Mouse (Mus musculus): Measurements from ENCODE around the gene Mamdc4.

The Mamdc4 gene
- long read RNA-seq, experiment 1 = 0 reads
- long read RNA-seq, experiment 2 = 0 reads

DNA sequence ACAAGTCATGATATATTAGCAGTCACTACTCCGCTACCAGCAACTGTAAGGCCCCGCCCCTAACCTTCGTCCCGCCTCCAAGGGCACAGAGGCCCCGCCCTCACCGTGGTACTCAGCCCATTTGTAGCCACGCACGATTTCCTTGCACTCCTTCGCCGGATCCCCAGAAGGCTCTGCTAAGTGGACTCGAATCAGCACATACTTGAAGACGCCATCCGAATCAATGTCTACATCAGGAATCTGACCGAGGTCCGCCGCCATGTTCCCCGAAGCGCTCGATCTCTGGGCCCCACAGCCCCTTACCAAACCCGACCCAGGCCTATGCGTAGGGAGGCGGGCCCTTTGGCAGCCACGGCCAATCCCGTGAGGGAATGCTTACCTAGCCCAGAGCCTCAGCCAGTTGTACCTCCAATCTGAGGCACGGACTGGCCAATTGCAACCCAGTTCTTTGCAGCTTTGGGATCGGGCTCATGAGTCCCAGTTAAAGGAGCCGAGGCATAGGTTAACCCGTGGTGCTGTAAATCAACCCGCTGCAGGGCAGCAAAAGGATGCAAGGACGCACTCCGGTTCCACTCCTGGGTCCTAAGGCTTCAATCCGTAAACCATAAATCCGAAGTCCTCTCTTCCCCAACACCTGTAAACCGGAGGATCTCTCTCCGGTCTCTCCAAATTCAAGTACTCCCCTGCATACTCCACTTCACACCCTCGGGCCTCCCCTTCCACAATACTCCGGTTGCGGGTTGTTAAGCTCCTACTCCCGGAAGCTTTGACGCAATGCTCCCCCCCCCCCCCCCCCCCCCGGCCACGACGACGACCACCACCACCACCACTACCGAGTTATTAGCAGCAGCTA is at the start of gene Mamdc4, which contains the start of gene Phpt1:
Gene Mamdc4, minus strand, starts transcription at position 267 of the 853 bp plus-strand sequence.
Gene Phpt1, minus strand, starts transcription at position 646 of the 853 bp plus-strand sequence.
- intact Hi-C loops (cut with DNase I) = no loop called here

DNA sequence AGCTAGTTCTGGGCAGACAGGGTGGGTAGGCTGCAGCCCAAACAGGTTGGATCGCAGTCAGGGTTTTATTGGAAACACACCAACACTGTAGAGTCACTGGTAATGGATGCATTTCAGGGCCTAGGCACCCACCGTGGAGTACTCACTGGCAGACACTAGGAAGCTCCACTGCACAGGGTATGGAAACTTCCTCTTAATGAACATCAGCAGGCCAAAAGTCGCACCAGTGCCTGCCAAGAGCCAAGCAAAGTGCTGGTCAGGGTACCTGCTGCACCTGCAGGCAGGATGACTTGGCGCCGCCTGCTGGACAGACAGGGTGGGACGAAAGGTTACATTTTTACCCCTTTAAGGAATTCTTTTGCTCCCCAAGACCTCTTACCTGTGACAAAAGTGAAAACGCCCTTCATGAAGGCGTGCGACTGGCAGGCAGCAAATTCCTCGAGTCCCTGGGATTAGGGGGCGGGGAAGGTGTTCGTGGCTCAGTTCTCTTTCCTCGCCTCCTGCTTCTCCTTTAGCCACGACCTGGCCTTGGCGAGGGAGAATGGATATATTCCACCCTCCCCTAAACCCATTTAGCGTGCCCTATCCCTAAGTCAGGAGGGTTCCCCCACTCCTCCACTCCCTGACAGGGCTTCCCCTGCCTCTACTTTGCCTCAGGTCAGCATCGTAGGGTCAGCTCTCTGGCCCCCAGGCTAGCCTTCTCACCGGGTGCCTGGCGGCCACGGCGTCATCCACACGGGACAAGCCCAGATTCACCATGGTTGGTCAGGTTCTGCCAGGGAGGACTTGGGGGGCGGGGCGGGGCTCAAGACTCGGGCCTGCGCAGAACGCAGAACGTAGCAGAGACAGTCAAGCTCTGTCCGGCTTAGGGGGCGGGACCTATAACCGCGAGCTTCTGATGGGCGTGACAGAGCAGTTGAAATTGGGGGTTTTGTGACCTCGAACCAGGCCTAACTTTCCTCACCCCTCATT is 46.9 kb upstream of the Mamdc4 start, which contains the start of gene Tmem141:
Gene Tmem141, minus strand, starts transcription at position 777 of the 972 bp plus-strand sequence.
- intact Hi-C loops (cut with DNase I) = no loop called here

DNA sequence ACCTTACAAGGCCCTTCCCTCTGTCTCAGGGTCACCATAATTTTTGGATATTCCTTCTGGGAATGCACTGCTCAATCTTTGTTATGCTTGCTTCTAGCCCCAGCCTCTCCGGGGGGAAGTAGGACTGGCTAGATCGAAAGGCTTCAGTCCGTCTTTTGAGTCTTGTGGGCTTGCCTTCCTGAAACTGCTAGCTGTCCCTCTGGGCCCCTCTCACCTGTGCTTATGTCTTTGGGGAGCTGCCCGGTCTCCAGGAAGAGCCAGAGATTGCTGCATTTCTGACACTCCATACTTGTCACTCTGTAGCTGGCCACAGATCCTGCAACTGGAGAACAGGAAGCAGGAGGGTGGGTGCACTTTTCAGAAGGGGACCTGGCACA is 46.2 kb upstream of the Mamdc4 start:
- intact Hi-C loops (cut with DNase I) = no loop called here

DNA sequence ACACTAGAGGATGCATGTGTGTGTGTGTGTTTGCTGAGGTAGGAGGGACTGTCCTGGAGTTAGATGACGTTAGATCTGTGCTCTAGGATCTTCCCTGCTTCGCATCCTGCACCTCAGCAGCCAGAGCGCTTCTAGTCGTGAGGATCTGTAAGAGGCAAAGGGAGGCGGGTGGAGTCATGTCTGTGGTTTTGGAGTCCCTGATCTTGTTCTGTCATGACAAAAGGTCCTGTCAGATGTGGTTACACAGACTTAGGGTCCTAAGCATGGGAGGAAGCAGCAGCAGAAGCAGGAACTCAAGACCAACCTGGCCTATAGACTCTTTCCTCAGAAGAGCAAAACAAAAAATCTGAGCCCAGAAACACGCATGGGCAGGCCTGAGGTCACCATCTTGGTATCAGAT is 45.7 kb upstream of the Mamdc4 start:
- intact Hi-C loops (cut with DNase I) = no loop called here

DNA sequence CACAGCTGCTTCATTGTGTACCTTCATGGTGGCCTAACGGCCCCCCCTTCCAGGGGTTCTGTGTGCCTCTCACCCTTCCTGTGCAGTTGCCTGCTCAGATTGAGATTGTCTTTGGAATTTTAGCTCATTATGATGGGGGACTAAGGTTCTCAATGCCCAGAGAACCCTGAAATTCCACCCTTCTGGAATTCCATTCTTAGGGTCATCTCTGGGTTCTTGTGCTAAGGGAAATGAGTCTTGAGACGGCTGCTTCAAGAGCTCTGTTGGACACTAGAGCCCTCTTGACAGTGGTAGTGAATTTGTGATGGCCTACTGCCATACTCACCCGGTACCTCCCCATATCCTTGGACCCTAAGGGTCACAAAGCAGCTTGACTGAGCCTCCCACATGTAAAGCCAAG is 42.9 kb upstream of the Mamdc4 start, which contains the start of gene Ccdc183:
Gene Ccdc183, minus strand, starts transcription at position 101 of the 400 bp plus-strand sequence.
- intact Hi-C loops (cut with DNase I) = no loop called here

DNA sequence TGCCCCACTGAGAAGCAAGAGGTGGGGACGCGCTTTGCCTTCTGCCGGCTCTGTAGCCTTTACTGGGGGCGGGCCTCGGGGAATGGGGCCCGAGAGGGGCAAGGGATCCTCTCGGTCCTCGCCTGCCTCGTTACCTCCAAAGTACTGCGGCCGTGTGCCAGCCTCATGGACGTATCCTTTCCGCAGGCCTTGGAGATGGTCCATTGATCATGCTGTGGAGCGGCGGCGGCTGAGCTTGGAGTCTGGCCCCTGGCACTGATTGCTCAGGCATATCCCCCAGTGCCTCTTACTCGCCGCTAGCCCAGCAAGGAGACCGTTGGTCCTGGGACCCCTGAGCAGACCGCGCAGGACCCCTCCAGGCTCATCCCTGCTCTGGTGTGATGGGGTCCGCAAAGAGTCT is 41.8 kb upstream of the Mamdc4 start:
- intact Hi-C loops (cut with DNase I) = no loop called here

DNA sequence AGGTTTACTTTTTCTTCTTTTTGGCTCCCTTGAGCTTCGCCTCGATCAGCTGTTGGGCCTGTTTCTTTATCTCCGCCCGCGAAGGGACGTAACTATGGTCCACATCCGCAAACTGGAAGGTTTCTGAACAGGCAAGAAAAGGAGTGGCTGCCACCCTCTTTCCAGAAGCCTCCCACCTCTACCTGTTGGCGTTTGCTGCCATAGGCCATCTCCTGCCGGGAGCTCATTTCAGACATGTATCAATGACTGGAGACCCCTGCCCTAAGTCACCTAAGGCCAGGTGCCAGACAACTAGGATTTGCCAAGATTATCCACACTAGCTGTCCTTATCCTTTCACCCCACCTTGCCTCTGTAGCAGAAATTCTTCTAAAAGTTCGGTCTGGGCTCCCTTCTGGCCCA is 34.0 kb upstream of the Mamdc4 start:
- intact Hi-C loops (cut with DNase I) = no loop called here

DNA sequence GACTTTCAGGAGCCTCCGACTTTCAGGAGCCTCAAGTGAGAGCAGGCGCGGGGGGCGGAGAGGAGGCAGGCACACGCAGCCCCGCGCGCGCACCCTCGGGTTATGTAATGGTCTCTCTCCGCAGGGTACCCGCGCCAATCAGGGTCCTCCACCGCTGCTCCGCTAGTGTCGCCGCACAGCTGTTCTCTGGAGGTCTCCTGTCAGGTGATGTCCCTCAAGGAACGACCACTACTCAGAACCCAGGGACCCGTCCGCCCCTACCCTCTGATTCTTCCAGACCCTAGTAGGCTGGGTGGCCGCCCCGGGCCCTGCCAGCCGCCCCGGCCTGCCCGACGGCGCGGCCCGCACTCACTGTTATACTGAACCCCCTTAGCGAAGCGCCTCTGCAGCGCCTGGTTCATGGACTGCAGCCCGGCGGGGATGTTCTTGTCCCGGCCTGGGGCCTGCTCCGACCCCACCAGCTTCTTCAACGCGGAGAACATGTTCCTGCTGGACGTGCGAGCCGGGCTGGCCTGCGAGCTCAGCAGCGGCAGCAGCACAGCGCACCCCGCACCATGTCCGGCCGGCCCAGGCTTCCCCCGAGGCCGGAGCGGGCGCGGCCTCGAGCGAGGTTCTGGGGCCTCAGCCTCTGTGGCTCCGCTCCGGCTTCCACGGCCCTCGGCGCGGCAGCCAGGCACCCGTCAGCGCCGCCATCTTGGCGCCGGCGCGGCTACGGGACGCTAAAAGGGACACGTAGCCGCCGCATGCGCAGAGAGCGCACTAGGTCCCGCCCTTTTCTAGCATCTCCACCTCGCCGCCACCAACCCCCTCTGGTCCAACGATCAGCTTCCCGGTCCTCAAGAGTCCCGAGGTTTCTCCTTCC is 33.3 kb upstream of the Mamdc4 start, which contains the start of gene Rabl6:
Gene Rabl6, minus strand, starts transcription at position 761 of the 862 bp plus-strand sequence.
- intact Hi-C loops (cut with DNase I) = no loop called here

DNA sequence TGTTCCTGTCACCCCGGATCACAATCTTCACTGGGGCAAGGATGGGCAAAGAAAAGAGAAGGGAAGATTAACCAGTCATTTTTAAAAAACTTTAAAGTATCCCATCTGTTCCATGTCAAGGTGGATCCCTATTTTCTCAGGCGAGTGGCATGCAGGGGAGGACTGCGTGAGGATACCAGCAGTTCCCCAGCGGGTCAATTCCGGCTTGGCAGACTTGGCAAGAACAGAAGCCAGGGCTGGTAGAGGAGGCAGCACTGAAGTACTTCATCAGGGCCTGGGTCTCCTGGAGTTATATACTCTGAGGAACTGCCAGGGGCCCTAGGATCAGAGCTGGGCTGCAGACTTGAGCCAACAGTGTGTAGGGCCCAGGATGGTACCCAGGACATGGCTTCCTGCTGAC is 27.9 kb upstream of the Mamdc4 start:
- intact Hi-C loops (cut with DNase I) = no loop called here

DNA sequence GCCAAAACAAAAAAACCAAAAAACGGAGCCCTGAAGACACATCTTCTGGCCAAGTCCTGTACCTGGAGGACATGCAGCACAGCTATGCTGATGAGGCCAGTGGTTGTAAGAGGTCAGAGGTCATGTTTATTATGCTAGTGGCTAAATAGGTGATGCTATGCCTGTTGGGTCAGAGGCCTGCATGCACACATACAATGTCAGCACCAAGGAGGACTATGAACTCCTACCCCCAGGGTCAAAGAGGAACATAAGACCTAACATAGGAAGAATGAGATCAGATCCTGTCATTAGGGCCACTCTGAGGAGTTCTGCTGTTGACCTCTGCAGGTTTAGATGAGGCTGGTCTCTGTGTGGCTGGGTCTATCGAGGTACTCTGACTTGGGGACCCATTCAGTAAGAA is 25.4 kb upstream of the Mamdc4 start:
- intact Hi-C loops (cut with DNase I) = no loop called here

DNA sequence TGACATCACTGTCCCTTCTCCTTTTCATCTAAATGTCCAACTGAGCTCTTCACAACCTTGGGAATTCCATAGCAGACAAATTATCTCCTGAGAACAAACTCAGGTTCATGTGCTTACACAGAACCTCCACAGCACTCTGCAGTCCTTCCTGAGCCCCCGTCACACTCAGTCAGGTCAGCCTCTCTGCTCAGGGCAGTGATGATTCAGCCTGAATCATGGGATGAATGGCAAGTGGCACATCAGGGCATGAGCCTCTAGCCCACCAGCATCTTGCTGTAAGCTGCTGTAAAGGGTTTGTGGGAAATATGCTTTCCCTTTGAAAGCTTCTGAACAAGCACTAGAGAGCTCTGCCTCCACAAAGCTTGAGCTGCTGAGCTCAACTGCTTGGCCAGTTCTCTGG is 24.1 kb upstream of the Mamdc4 start:
- intact Hi-C loops (cut with DNase I) = no loop called here

DNA sequence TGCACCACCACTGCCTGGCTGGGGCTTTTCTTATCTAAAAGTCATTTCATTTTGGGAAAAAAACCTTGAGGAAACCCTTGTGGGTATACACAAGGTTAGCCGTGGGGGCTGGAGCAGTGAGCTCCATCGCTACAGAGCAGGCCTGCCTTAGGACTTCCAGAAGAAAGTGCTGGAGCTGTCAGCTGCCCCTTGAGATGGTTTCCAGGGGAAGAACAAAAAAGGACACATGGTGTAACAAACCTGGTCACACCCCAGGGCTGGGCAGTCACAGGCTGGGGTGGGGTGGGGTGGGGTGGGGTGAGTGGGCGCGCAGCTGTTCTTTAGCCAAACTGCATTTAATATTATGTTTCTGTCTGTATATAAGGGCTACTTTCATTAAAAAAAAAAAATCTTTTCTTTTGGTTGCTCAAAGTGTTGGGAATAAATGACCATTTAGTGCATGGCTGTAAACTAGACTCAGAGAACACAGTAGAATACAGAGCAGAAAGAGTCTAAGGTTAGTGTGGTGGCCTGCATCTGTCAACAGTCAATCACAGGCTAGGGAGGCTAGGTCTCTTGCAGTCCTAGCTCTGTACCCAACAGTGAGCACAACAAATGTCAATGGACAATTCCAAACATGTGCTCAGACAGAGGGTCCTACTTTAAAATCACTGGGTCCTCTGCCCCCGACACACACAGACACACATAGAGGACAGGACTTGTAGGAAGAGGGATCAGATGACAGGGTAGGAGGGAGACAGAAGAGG is 22.3 kb upstream of the Mamdc4 start:
- intact Hi-C loops (cut with DNase I) = no loop called here

DNA sequence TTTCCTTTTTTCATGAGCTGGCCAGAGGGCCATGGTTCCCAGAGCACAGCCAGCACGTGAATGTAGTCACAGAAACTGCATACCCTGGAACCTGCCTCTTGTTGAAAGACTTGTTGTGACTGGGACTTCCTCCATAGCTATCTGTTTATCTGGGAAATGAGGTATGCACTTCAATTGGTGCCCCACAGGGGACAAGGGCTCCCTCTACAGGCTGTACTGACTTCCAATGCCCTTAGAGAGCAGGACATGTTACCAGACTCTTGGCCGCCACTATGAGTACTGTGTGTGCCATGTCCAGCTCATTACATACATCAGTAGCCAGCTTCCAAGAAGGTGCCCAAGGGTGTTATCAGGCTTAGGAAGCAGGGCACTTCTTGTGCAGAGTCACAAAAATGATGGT is 17.2 kb upstream of the Mamdc4 start:
- intact Hi-C loops (cut with DNase I) = no loop called here

DNA sequence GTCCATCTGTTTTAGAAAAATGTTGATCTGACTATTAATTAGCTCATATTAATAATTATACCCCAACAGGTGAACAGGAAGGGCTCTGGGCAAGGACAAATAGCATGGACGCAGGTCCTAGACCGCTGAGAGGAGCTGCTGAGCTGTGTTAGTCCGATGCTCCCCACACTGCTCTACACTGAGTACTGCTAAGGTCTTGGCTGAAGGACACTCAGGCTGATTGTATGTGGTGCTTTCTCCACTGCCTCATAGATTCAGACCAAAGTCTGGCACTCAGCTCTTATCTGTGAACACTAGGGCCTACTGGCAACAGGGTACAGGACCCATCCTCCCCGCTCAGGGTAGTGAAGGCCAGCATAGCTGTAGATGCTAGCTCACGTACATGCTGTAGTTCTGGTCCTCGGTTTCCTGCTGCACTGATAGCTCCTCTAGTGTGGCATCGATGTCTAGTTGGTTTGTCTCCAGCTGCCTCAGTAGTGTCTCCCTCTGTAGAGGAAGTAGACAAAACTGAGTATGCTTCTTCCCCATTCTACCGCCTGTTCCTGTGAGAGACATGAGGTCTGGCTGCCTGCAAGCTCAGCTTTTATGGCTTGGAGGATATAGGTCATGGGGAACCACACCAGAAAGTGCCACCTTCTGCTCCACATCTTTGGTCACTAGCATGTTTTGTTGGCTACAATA is 13.7 kb upstream of the Mamdc4 start:
- intact Hi-C loops (cut with DNase I) = no loop called here

DNA sequence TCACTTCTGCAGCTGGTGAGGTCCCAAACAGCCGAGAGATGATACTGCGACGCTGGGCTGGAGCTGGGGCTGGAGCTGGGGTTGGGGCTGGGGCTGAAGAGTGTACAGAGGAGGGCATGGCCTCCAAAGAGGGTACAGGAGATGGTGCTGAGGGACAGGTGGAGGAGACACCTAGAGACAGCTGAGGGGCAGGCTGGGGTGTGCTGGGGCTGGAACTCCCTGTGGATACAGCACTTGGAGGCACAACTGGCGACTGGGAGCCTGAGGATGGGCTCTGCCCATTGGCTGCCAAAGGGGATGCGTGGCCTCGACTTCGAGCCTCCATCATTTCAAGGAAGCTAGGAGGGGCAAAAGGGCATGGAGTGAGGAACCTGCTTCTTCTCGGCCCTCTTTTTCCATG is 12.6 kb upstream of the Mamdc4 start:
- intact Hi-C loops (cut with DNase I) = no loop called here

DNA sequence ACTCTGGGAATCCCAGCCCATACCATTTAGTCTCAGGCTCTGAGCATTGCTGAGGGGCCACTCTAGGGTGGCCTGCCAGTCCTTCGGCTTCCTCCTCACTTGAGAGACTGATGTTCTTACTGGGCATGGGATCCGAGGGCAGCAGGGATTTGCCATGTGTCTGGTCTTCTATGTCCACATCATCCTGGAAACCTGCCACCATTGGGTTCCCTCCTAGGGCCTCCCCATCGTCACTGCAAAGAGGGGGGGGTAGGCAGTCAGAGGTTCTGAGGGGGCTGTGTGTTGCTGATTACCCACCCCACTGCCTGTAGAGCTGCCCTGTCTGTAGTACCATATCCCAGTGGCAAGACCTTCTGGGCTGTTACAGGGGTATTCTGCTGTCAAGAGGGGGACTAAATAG is 11.0 kb upstream of the Mamdc4 start:
- intact Hi-C loops (cut with DNase I) = no loop called here

DNA sequence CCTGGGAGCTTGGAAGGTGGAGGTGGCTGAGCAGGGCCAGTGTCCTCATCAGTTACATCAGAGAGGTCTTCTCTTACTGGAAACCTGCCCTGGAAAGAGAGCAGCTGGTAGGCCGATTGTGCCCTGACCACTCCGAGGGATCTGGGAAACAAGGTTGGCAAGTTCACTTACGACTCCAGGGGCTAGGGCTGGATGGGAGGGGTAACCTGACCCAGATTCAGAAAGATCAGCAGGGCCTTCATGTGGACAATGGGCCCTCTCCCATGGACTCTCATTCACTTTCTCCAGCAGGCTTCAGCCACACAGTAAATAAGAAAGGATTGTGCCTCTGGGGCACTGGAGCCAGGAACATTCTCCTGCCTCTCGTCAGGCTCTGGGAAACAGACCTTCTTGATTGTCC is 10.2 kb upstream of the Mamdc4 start:
- intact Hi-C loops (cut with DNase I) = no loop called here

DNA sequence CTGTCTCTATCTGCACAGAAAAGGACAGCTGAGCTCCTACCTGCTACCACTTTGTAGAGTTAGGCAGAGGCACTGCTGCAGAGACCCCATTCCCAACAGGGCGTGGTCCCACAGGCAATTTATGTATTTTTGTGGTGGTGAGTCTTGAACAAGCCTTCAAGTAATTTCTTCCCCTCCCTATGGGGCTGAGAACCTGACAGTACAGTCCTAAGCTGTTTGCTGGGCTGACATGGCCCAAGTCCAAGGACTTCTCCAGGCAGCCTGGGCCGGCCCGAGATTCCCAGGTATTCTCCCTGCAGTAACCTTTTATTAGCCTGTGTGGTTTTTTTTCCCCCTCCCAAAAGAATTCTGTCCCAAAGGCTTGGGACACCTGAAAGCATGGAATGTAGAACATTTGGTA is 9.5 kb upstream of the Mamdc4 start:
- intact Hi-C loops (cut with DNase I) = no loop called here

DNA sequence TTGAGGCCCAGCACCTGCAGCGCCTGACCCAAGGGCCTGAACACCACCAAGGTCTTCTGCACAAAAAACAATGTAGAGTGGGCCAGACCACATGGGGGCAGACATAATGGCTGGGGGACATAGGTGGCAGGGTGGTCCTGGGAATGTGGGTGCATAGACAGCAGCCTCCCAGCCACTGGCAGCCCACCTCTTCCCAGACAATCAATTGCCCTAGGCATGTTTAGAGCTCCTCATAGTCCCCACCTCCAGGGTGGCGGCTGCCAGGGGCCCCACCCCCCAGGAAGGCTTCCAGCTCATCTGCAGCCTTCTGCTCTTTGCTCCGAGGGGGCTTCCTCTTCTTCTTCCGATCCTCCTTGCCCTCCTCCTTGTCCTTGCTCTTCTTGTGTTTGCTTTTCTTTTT is 8.9 kb upstream of the Mamdc4 start:
- intact Hi-C loops (cut with DNase I) = no loop called here

DNA sequence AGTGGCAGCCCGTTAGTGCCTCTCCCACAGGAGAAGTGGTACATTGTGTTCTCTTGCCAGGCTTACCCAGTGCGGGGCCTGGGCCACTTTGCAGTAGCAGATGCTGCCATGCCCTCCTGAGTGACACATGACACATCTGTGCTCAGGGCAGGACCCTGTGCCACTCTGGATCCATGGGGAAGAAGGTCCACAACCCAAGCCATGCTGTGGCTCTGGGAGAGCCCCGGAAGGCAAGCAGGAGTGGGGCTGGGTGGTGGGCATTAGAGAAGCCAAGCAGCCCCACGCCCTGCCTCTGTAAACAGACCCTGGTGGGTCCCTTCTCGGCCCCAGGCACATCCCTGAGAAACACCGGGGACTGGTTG is 8.5 kb upstream of the Mamdc4 start:
- intact Hi-C loops (cut with DNase I) = no loop called here
